Mouse (Mus musculus) cerebellum, adult 2 months (tissue): ENCODE results near the gene Crybg2.
A peak's percentile ranks its signal among the peaks of the same experiment; 100 is the strongest.

Source experiments
- CTCF ChIP-seq: fragments of 200-500 bp; IDR thresholded peaks from 2 replicates; pipeline ENCODE4 v1.5.1; 2011; ENCODE audit warnings: low read depth, mild to moderate bottlenecking, control low read depth, low read length, moderate library complexity, borderline replicate concordance; ENCODE audit not compliant: insufficient read depth
- POLR2A ChIP-seq: fragments of 200-500 bp; IDR thresholded peaks from 2 replicates; pipeline ENCODE4 v1.6.1; 2011; ENCODE audit warnings: low read length, control low read depth, borderline replicate concordance; ENCODE audit not compliant: insufficient read depth

GRCm38 (mm10) chr4:134078694-134079093 is 18.1 kb downstream of the Crybg2 start:
- TF ChIP-seq POLR2A (no peak), CTCF (peak; percentile 47; the same call in 1 of the 2 replicates)
